Mouse (Mus musculus) heart, embryonic 13.5 days (tissue): ENCODE measurements around the gene Olfr555. TPM values are rescaled to one million over a fixed set of nuclear protein-coding genes. Genes with fewer than 3 reads are reported as not detected.

Experiments
- ATAC-seq: fragments of 200-750 bp; cut with Nextera tagmentation; 2 replicates; pipeline ENCODE4 v1.8.0; 2017; ENCODE audit warnings: moderate TSS enrichment; ENCODE audit not compliant: insufficient number of reproducible peaks, low FRiP score, low TSS enrichment; ENCODE audit errors: extremely low read depth
- H3K27ac ChIP-seq: fragments of 300-500 bp; sonication (generic); replicated peaks from 2 replicates; pipeline ENCODE4 v1.5.1; 2015; ENCODE audit warnings: moderate library complexity, mild to moderate bottlenecking, inconsistent platforms
- H3K27me3 ChIP-seq: fragments of 300-500 bp; sonication (generic); replicated peaks from 2 replicates; pipeline ENCODE4 v1.6.1; 2015; ENCODE audit warnings: mild to moderate bottlenecking, inconsistent platforms
- H3K36me3 ChIP-seq: fragments of 300-500 bp; sonication (generic); 2 replicates; pipeline ENCODE4 v1.6.1; 2015; ENCODE audit warnings: mild to moderate bottlenecking, inconsistent platforms
- H3K4me1 ChIP-seq: fragments of 300-500 bp; sonication (generic); 2 replicates; pipeline ENCODE4 v1.6.1; 2015; ENCODE audit warnings: inconsistent platforms
- H3K4me2 ChIP-seq: fragments of 300-500 bp; sonication (generic); 2 replicates; pipeline ENCODE4 v1.6.1; 2015; ENCODE audit warnings: inconsistent platforms, mild to moderate bottlenecking, moderate library complexity
- H3K4me3 ChIP-seq: fragments of 300-500 bp; sonication (generic); 2 replicates; pipeline ENCODE4 v1.5.1; 2015; ENCODE audit warnings: moderate library complexity, mild to moderate bottlenecking, inconsistent platforms
- H3K9ac ChIP-seq: fragments of 300-500 bp; sonication (generic); 2 replicates; pipeline ENCODE4 v1.6.1; 2015; ENCODE audit warnings: inconsistent platforms, mild to moderate bottlenecking, moderate library complexity
- H3K9me3 ChIP-seq: fragments of 300-500 bp; sonication (generic); 2 replicates; pipeline ENCODE4 v1.6.1; 2016; ENCODE audit warnings: inconsistent platforms
- WGBS: fragments of 180-500 bp; shearing (Covaris S2); methylation state at CpG from one replicate; pipeline ENCODE4 v1.1.7; 2015; ENCODE audit warnings: mixed read lengths; 5-methylcytosine and 5-hydroxymethylcytosine counted together
- polyA plus RNA-seq: library from polyadenylated mRNA; unstranded; fragments of >200 nt; fragmentation: Nextera tagmentation; extraction: Ambion mirVana; gene quantifications from 2 replicates; pipeline ENCODE4 v1.2.1, GENCODE M21; 2015

The Olfr555 gene
- polyA plus RNA-seq, 1 experiment from 2014 or later = not detected

DNA sequence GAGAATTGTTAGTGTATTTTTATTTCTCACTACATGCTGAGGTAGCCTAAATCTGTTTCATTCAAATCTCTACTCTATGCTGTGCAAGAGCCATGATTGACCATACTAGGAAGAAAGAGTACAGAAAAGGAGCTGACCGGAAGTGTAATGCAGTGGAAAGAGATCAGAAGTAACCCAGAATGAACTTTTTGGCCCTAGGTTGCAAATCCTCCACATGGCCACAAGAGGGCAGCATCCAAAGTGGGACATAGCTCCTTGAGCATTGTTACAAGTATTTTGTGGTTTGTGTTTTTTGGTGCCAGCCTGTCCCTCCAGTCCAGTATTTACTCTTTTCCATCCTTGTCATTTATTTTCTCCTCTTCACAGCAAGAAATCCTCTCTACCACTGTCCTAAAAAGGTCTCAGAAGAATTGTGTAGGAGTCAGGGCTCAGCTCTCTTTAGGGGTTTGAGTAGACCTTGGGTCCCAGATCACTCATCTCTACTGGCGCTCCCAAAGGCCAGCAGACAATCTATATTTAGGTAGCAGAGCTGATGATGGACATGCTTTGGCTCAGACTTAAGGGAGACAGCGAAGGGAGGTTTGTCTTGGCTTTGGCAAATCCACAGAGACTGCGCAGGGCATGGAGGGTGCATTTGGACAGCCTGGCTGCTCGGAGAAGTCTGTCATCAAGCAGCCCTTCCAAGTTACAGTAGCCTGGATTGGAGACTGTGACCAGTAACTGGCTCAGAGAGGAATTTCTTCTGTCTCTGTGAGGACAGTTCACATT lies 36.9 kb downstream of the Olfr555 start, which contains the start of gene Olfr557:
TSS of gene Olfr557 (plus strand) at position 553 of the 768 bp plus-strand sequence.
- Histone ChIP-seq H3K4me2 (no peak within 1 kb of the TSS), H3K9ac (no peak within 1 kb of the TSS), H3K27me3 (no peaks in the 10 kb centered on the region), H3K9me3 (no peaks in the 10 kb centered on the region), H3K4me3 (no peak within 1 kb of the TSS), H3K36me3 (no peaks in the 10 kb centered on the region), H3K4me1 (no peaks in the 10 kb centered on the region), H3K27ac (no peak within 1 kb of the TSS)
- 60% methylated on average over 5 of the region's 5 CpGs for WGBS
- no peak for ATAC-seq

DNA sequence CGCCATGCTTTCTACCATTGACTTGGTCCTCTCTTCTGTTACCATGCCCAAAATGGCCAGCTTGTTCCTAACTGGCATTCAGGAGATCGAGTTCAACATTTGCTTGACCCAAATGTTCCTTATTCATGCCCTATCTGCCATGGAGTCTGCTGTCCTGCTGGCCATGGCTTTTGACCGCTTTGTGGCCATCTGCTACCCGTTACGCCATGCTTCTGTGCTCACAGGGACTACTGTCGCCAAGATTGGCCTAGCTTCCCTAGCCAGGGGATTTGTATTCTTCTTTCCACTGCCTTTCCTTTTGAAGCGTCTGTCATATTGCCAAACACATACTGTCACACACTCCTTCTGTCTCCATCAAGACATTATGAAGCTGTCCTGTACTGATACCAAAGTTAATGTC lies 39.8 kb downstream of the Olfr555 start:
- ATAC-seq = no peak
- Histone ChIP-seq H3K4me3 (no peak overlapping the region), H3K4me1 (no peaks in the 10 kb centered on the region), H3K36me3 (no peaks in the 10 kb centered on the region), H3K9ac (no peak overlapping the region), H3K4me2 (no peak overlapping the region), H3K9me3 (no peaks in the 10 kb centered on the region), H3K27me3 (no peaks in the 10 kb centered on the region), H3K27ac (no peak overlapping the region)
- 86% methylated on average over 7 of the region's 7 CpGs for WGBS

DNA sequence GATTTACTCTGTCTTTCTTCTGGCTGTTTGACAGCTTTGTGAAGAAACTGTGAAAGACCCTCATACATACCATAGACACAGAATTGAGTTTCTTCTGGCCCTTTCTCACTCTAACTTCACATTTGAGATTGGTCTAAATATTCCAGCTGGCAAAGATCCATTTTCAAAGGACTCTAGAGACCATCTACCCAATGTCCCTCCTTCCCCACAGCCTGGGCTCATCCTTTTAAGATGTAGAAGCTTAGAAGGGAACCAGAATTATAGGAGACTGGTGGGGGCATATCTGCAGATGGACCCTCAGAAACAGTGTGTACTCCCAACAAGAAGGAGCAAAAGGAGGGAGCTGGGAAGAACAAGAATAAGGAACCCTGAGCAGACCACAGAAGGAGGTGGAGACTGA lies 43.3 kb downstream of the Olfr555 start, which contains the start of gene Olfr558:
TSS of gene Olfr558 (plus strand) at position 301 of the 400 bp plus-strand sequence.
- Histone ChIP-seq H3K9ac (no peak within 1 kb of the TSS), H3K4me3 (no peak within 1 kb of the TSS), H3K36me3 (no peaks in the 10 kb centered on the region), H3K27ac (no peak within 1 kb of the TSS), H3K4me2 (no peak within 1 kb of the TSS), H3K27me3 (no peaks in the 10 kb centered on the region), H3K9me3 (no peaks in the 10 kb centered on the region), H3K4me1 (no peaks in the 10 kb centered on the region)
- ATAC-seq = no peak

Other genes starting within 250 kb of the Olfr555 start
- 126 and 130 TPM in 2 replicates for gene Rrm1, start 217.1 kb upstream of the Olfr555 start, polyA plus RNA-seq
- 0.36 TPM in 1 of 2 replicates, not detected in the other for gene Olfr543, start 177.1 kb upstream of the Olfr555 start, polyA plus RNA-seq
- gene Olfr544, start 170.5 kb upstream of the Olfr555 start, polyA plus RNA-seq = not detected in 2 replicates
- 0.04 and 0.13 TPM in 2 replicates for gene Olfr545, start 159.2 kb upstream of the Olfr555 start, polyA plus RNA-seq
- gene Olfr547, start 124.1 kb upstream of the Olfr555 start, polyA plus RNA-seq = not detected in 2 replicates
- gene Olfr548-ps1, start 117.9 kb upstream of the Olfr555 start, polyA plus RNA-seq = not detected in 2 replicates
- gene Olfr549, start 109.0 kb upstream of the Olfr555 start, polyA plus RNA-seq = not detected in 2 replicates
- gene Trim21, start 93.3 kb upstream of the Olfr555 start, polyA plus RNA-seq = 0.51 and 0.64 TPM in 2 replicates
- gene Olfr550, start 87.4 kb upstream of the Olfr555 start, polyA plus RNA-seq = not detected in 2 replicates
- not detected in 2 replicates for gene Olfr551, start 66.9 kb upstream of the Olfr555 start, polyA plus RNA-seq
- gene Olfr552, start 61.1 kb upstream of the Olfr555 start, polyA plus RNA-seq = not detected in 2 replicates
- gene Olfr553, start 40.6 kb upstream of the Olfr555 start, polyA plus RNA-seq = not detected in 2 replicates
- gene Olfr554, start 20.4 kb upstream of the Olfr555 start, polyA plus RNA-seq = not detected in 2 replicates
- gene Olfr556, start 6.1 kb downstream of the Olfr555 start, polyA plus RNA-seq = not detected in 2 replicates
- 11.3 and 12.1 TPM in 2 replicates for gene Trim68, start 28.5 kb downstream of the Olfr555 start, polyA plus RNA-seq
- not detected in 2 replicates for gene Olfr557, start 37.1 kb downstream of the Olfr555 start, polyA plus RNA-seq
- 0.05 TPM in 1 of 2 replicates, not detected in the other for gene Olfr558, start 43.4 kb downstream of the Olfr555 start, polyA plus RNA-seq
- not detected in 2 replicates for gene Olfr33, start 60.2 kb downstream of the Olfr555 start, polyA plus RNA-seq
- not detected in 2 replicates for gene Olfr559, start 68.7 kb downstream of the Olfr555 start, polyA plus RNA-seq
- not detected in 2 replicates for gene Olfr560, start 100.5 kb downstream of the Olfr555 start, polyA plus RNA-seq
- 0.16 TPM in 1 of 2 replicates, not detected in the other for gene Olfr78, start 100.6 kb downstream of the Olfr555 start, polyA plus RNA-seq
- gene Olfr561, start 112.4 kb downstream of the Olfr555 start, polyA plus RNA-seq = not detected in 2 replicates
- not detected in 2 replicates for gene Olfr564, start 144.7 kb downstream of the Olfr555 start, polyA plus RNA-seq
- gene Olfr566, start 199.9 kb downstream of the Olfr555 start, polyA plus RNA-seq = not detected in 2 replicates
- not detected in 2 replicates for gene Olfr568, start 218.3 kb downstream of the Olfr555 start, polyA plus RNA-seq
- not detected in 2 replicates for gene Olfr569, start 232.1 kb downstream of the Olfr555 start, polyA plus RNA-seq
- gene Olfr570, start 235.8 kb downstream of the Olfr555 start, polyA plus RNA-seq = not detected in 2 replicates